Mouse (Mus musculus): ENCODE measurements at regions not wholly inside any gene's neighbourhood (a gene's known extent, or its start where the extent isn't known, plus 50 kb on each side); places are given as distances from the start of the nearest gene placed in this dataset.

DNA sequence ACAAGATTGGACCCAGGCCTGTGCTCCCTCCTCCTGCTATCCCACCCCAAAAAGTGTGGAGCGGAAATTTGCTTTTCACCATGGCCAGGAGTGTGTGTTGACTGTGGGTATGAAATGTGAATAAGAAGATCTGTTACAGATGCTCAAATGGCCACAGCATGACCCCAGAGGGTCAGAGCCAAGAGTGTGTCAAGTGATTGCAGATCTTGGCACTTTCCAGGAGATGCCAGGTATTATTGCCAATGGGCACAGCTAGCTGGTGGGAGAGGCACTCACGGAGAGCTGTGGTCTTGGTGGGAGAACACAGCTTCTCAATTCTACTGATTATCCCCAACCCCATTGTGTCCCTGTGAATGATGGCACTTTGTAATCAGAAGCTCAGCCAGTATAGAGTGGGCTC is 62.7 kb downstream of the Smim20 start:
- DNase-seq = peak; percentile 37 to 48

- DNase-seq = no peak
These were observed 69.8 kb downstream of the Smim20 start for GRCm38 (mm10) chr5:53336704-53337103.

DNA sequence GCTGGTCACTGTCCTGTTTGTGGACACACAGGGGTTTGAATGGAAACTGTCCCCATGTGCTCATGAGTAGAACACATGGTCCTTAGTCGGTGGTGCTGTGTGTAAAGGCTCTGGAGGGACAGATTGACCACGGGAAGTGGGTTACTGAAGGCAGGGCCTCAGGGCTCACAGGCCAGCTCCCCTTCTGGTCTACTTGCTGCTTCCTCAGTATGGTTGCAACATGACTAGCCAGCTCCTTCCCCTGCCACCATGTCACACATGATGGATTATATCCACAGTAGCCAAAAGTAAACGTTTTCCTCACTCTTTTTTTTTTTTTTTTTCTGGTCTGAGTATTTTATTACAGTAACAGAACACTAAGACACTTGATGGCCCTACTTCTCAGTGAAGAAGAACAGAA is 70.9 kb downstream of the Smim20 start:
- no peak for DNase-seq

GRCm38 (mm10) chr5:53345164-53345563 is 78.3 kb downstream of the Smim20 start:
- no peak for DNase-seq

DNA sequence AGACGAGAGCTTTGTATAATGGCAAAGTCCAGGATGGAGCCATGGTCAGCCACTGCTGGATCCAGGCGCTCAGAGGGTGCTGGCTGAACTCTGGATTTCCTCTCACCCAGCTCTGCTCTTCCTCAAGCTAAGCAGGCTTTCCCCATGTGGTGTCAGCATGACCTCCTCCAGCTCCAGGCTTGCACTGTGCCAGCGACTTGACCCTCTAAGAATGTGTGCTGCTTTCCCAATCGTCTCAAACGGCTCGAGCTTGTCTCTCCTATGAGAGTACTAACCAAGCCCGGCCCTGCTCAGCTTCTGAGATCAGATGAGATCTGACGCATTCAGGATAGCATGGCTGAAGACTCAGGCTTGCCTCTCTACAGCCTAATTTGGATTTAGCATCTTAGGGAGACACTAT is 79.1 kb downstream of the Smim20 start:
- DNase-seq = no peak

- DNase-seq = peak in 1 of 2 experiments; percentile 22
These were observed 79.9 kb downstream of the Smim20 start for GRCm38 (mm10) chr5:53346756-53347155.

DNA sequence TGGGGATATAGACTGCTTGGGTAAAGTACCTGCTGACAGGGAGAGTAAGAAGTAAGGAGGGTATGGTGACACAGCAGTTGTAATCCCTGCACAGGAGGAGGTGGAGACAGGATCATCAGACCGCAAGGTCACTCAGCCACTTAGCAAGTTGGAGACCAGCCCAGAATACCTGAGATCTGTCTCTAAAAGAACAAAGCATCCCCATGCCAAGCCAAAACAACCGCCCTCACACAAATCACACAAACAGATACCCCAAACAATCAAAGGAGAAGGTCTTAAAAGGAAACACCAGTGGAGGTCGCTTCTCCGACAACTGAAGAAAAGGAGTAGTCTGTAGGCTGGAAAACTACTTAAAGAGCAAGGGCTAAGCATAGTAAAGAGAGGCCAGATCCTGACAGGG is 86.0 kb downstream of the Smim20 start:
- DNase-seq = no peak

- DNase-seq = no peak
These were observed 87.4 kb downstream of the Smim20 start for GRCm38 (mm10) chr5:53354296-53354695.

DNA sequence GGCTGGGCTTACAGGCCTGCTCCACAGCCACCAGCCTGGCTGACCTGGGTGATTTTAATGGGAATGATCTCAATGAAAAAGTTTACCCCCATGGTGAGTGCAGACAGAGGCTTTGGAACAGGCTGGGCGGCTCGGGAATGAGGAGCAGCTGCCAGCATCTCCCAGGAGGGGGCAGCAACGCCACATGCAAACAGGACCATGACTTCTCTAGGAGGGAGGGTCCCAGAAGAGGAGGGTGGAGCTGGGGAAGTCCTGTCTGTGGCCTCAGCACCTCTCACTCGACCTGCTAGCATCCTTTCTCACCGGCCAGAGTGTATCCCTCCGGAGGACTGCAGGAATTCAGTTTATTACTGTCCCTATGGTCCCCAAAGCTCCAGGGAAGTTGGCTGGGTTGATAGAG is 88.2 kb downstream of the Smim20 start:
- DNase-seq = peak; percentile 89 to 91

- no peak for DNase-seq
These were observed 90.3 kb downstream of the Smim20 start for GRCm38 (mm10) chr5:53357086-53357608.

DNA sequence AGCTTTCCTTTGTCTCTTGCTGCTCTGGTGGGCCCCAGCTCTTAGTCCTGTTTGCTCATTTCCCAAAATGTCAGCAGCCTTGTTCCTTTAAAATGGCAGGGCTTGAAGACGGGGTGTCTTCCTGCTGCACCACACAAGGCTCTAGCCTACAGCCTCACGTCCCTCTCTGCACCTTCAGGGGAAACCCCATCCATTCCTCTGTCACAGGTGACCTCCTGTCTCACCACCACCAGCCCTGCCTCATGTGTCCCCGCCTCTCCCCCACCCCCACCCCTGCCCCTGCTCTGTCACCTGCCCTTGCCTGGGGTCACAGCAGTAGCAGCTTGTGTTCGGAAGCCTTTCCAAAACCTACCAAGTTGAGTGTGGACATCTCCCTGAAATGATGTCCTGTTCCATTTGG is 91.3 kb downstream of the Smim20 start:
- no peak for DNase-seq

DNA sequence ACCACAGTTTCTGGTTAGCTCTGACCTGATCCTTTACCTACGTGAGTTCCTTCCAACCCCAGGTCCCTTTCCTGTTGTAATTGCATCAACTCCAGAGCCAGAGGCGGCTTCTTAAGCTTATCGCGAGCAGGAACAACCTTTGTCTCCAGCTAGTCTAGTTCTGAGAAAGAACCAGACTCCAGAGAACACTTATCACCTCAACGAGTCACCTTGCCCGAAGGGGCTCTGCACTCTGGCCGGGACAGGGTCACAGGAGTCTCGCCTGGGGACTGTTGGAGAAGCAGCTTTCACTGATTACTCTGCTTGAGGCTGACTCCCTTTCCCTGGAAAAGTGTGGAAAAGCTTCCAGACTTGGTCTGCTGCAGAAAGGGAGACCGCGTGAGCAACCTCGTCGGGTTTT is 93.0 kb downstream of the Smim20 start:
- no peak for DNase-seq

- no peak for DNase-seq
These were observed 94.4 kb downstream of the Smim20 start for GRCm38 (mm10) chr5:53361295-53361694.

- DNase-seq = no peak
These were observed 97.0 kb downstream of the Smim20 start for GRCm38 (mm10) chr5:53363898-53364297.

- no peak for DNase-seq
These were observed 98.9 kb upstream of the Rbpj start for GRCm38 (mm10) chr5:53366882-53367561.

GRCm38 (mm10) chr5:53370272-53370671 is 95.7 kb upstream of the Rbpj start:
- no peak for DNase-seq

DNA sequence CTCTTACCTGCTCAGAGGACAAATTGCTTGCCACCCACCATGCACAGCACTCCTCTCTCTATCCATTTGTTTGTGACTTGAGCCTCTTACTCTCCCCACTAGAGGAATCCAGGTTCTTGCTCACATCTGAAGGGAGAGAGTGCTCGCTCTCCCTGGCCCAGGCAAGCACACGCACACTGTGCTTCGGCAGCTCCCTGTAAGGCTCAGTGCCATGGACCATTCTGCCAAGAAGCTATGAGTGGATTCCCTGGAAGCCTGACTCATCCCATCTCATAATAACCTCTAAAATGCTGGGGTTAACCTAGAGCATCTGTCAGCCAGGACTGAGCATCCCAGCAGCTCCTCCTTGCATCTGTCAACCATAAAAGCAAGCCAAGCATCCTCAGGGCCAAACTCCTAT is 94.3 kb upstream of the Rbpj start:
- peak; percentile 61 to 63 for DNase-seq

- no peak for DNase-seq
These were observed 92.6 kb upstream of the Rbpj start for GRCm38 (mm10) chr5:53373315-53373714.

DNA sequence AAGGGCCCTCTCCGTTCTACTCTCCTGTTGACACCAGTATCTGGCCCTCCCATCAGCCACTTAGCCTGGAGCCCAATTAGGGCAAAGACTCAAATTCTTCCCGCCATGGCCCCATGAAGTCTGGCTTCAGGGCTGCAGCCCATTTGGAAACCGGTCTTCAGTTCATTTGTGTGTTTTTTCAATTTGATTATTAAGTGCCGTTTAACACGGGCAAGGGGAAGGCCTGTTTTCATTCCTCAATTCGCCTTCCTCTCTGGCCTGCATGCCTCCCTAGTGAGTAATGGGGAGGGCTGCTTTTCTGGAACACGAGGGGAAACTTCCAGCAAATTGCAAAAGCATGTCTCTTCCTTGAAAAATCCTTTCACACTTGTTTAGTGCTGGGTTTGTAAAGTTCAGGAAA is 89.1 kb upstream of the Rbpj start:
- no peak for DNase-seq

DNA sequence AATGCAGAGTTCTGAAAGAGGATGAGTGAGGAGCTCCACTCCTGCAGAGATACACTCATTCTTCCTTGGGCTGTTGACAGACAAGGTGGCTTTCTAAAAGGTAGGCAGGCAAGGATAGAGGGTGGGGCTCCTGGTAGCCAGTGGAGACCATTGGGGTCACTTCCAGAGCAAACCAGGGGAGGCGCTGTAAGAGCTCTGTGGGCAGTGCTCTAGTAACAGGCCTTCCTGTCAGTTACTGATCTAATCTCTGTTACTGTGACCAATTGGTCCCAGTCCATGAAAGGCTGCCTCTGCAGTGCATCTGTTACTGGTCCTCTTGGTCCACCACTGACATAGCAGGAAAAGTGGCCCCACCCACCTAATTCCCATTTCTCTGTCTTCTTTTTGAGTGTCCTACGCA is 88.3 kb upstream of the Rbpj start:
- no peak for DNase-seq

- DNase-seq = no peak
These were observed 87.8 kb upstream of the Rbpj start for GRCm38 (mm10) chr5:53378106-53378505.

GRCm38 (mm10) chr5:53378599-53378998 is 87.4 kb upstream of the Rbpj start:
- peak in 1 of 2 experiments; percentile 10 for DNase-seq

DNA sequence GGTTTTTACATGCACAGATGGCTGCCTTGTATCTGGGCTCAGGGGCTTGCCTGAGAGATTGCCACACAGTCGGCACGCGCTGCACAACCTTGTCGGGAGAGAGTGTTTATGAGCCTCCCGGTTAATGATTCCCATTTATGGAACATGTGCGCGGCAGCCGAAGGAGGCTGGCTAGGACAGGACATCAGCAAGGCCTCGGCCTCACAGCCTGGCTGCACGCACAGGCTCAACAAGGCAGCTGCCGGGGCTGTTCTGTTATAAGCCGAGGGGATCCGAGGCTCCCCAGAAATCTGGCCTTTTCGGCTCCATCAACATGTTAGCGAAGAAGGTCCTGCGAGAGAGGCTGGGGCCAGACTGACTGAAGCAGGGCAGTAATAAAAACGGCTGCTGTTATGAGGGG is 86.3 kb upstream of the Rbpj start:
- DNase-seq = no peak

- DNase-seq = no peak
These were observed 85.7 kb upstream of the Rbpj start for GRCm38 (mm10) chr5:53380203-53380602.

Data from cerebellum, postnatal 14 days (tissue).